Mouse (Mus musculus) thymus, adult 2 months (tissue): ENCODE data around the gene Rasgrp3.

Experiments used
- CTCF ChIP-seq: fragments of 200-500 bp; IDR thresholded peaks from 2 replicates; pipeline ENCODE4 v1.5.1; 2012; ENCODE audit warnings: mild to moderate bottlenecking, control low read depth, low read length, moderate library complexity, borderline replicate concordance; ENCODE audit not compliant: control insufficient read depth, poor library complexity, insufficient read depth; ENCODE audit errors: extremely low read depth
- POLR2A ChIP-seq: fragments of 200-500 bp; IDR thresholded peaks from 2 replicates; pipeline ENCODE4 v1.6.1; 2012; ENCODE audit warnings: mild to moderate bottlenecking, low read length, control low read depth, moderate library complexity; ENCODE audit not compliant: control insufficient read depth, poor library complexity, insufficient read depth; ENCODE audit errors: extremely low read depth

GRCm38 (mm10) chr17:75390142-75390541, 45.6 kb upstream of the Rasgrp3 start:
- TF ChIP-seq CTCF, result no peak
- TF ChIP-seq POLR2A, result no peak
